Mouse (Mus musculus) heart, postnatal 0 days (tissue): ENCODE measurements around the gene Fkbp3. TPM values are rescaled to one million over a fixed set of nuclear protein-coding genes. Genes with fewer than 3 reads are reported as not detected.

Source experiments
- ATAC-seq: fragments of 200-750 bp; cut with Nextera tagmentation; 2 replicates; pipeline ENCODE4 v1.8.0; 2017; ENCODE audit warnings: low read depth, moderate number of reproducible peaks, moderate library complexity; ENCODE audit not compliant: insufficient read depth
- DNase-seq: peaks from one replicate; pipeline ENCODE4 v3.0.0-alpha.2; 2016; ENCODE audit warnings: low spot score
- H3K27ac ChIP-seq: fragments of 300-500 bp; sonication (generic); 2 replicates; pipeline ENCODE4 v1.5.1; 2014; ENCODE audit warnings: low read depth, mild to moderate bottlenecking
- H3K27me3 ChIP-seq: fragments of 300-500 bp; sonication (generic); 2 replicates; pipeline ENCODE4 v1.6.1; 2014; ENCODE audit warnings: low read length, mixed read lengths; ENCODE audit not compliant: control insufficient read depth, insufficient read depth
- H3K36me3 ChIP-seq: fragments of 300-500 bp; sonication (generic); replicated peaks from 2 replicates; pipeline ENCODE4 v1.6.1; 2014; ENCODE audit warnings: low read length, mixed read lengths; ENCODE audit not compliant: control insufficient read depth, insufficient read depth
- H3K4me1 ChIP-seq: fragments of 300-500 bp; sonication (generic); 2 replicates; pipeline ENCODE4 v1.6.1; 2014; ENCODE audit warnings: antibody characterized with exemption; ENCODE audit not compliant: control insufficient read depth, insufficient read depth
- H3K4me2 ChIP-seq: fragments of 300-500 bp; sonication (generic); 2 replicates; pipeline ENCODE4 v1.6.1; 2014; ENCODE audit warnings: low read depth, mild to moderate bottlenecking, low read length, moderate library complexity
- H3K4me3 ChIP-seq: fragments of 300-500 bp; sonication (generic); 2 replicates; pipeline ENCODE4 v1.5.1; 2014; ENCODE audit warnings: low read depth, low read length
- H3K9ac ChIP-seq: fragments of 300-500 bp; sonication (generic); replicated peaks from 2 replicates; pipeline ENCODE4 v1.6.1; 2014; ENCODE audit warnings: low read depth, low read length, mixed read lengths
- H3K9me3 ChIP-seq: fragments of 300-500 bp; sonication (generic); replicated peaks from 2 replicates; pipeline ENCODE4 v1.6.1; 2016; ENCODE audit warnings: low read length; ENCODE audit not compliant: control insufficient read depth
- CTCF ChIP-seq: IDR thresholded peaks from 2 replicates; pipeline ENCODE4 v1.5.1; 2016; ENCODE audit warnings: antibody characterized with exemption, control low read depth, low read depth
- EP300 ChIP-seq: IDR thresholded peaks from 2 replicates; pipeline ENCODE4 v1.6.1; 2016; ENCODE audit warnings: antibody characterized with exemption, low read depth
- WGBS: fragments of 180-500 bp; shearing (Covaris S2); extraction: QIAGEN DNeasy Blood & Tissue Kit; methylation state at CpG from one replicate; pipeline ENCODE4 v1.1.7; 2014; 5-methylcytosine and 5-hydroxymethylcytosine counted together
- polyA plus RNA-seq: library from polyadenylated mRNA; unstranded; fragments of >200 nt; fragmentation: Nextera tagmentation; extraction: Ambion mirVana; gene quantifications from 2 replicates; pipeline ENCODE4 v1.2.1, GENCODE M21; 2015
- total RNA-seq: library from RNA; depleted of rRNA; stranded (reverse); fragments of >200 nt; gene quantifications from 2 replicates; pipeline ENCODE4 v1.2.3, GENCODE M21; 2014; ENCODE audit warnings: low replicate concordance

Fkbp3 gene
- total and polyA plus RNA-seq, 2 experiments from 2014 or later: 200 to 604 TPM

GRCm38 (mm10) chr12:65058203-65058602, 15.6 kb downstream of the Fkbp3 start:
- Histone ChIP-seq H3K9me3 (no peaks in the 10 kb centered on the region), H3K9ac (no peak overlapping the region), H3K4me1 (no peaks in the 10 kb centered on the region), H3K27ac (no peak overlapping the region), H3K27me3 (no peaks in the 10 kb centered on the region), H3K4me2 (no peak overlapping the region), H3K36me3 (peaks cover 66% of the 10 kb centered on the region), H3K4me3 (no peak overlapping the region)
- whole genome bisulfite sequencing: 72% methylated on average over 2 of the region's 2 CpGs
- no peak for TF ChIP-seq EP300
- no peak for TF ChIP-seq CTCF
- DNase-seq (no peak), ATAC-seq (no peak)

DNA sequence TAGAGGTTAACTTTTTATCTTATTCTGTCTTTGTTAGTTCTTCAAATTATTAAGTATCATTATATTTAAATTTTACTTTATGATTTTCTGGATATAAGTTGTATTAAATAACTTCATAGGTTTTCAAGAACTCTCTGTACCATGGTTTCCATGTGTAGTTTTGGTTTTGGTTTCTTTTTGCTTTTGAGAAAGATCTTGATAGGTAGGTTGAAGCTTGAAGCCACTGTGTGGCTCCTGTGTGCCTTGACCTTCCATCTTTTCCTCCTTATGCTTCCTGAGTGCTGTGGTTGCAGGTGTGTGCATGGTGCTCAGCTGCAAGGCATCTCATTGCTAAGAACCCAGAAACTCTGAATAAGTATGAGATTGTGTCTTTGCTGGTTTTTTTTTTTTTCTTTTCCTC, 25.0 kb downstream of the Fkbp3 start:
- no peak for TF ChIP-seq EP300
- no peak for TF ChIP-seq CTCF
- no peak for ATAC-seq
- no peak for DNase-seq
- Histone ChIP-seq H3K9me3 (no peaks in the 10 kb centered on the region), H3K9ac (no peak overlapping the region), H3K4me1 (no peaks in the 10 kb centered on the region), H3K36me3 (peaks cover 44% of the 10 kb centered on the region), H3K27ac (no peak overlapping the region), H3K4me2 (no peak overlapping the region), H3K27me3 (no peaks in the 10 kb centered on the region), H3K4me3 (no peak overlapping the region)

DNA sequence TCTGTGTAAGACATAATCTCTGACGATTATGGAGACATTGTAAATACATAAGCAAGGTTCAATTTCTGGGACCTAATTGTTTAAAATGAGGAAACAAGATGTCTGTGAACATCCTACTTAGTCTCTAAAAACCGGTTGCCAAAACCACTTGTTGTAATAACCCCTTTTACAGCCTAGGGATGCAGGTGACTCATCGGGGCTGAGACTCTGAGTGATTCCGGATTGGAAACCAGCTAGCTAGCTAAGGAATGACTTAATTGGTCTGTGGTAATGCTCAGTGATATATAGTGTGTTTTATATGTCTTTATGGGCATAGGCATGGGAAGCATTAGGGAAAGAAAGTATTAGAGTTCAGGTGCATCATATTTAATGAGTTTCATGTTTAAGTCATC, 36.3 kb downstream of the Fkbp3 start:
- no peak overlapping the region for H3K27ac ChIP-seq
- DNase-seq (peak; percentile 44), ATAC-seq (no peak)
- 0 out of 2 replicates have a peak, but pooled peaks cover 2% of the 10 kb centered on the region for H3K9me3 ChIP-seq
- peak overlapping the region; percentile 61 for H3K4me2 ChIP-seq
- TF ChIP-seq CTCF (no peak), EP300 (no peak)
- peaks cover 5% of the 10 kb centered on the region for H3K36me3 ChIP-seq
- H3K27me3 ChIP-seq: no peaks in the 10 kb centered on the region
- peak overlapping the region; percentile 73; the same call in 1 of the 2 replicates for H3K9ac ChIP-seq
- peaks cover 22% of the 10 kb centered on the region for H3K4me1 ChIP-seq
- WGBS: 11% methylated on average over 4 of the region's 4 CpGs
- H3K4me3 ChIP-seq: peak overlapping the region; percentile 75

GRCm38 (mm10) chr12:65036892-65037545, 36.8 kb downstream of the Fkbp3 start:
- H3K4me1 ChIP-seq: peaks cover 22% of the 10 kb centered on the region
- TF ChIP-seq EP300 (no peak), CTCF (no peak)
- H3K27ac ChIP-seq: no peak overlapping the region
- peak; percentile 36 for DNase-seq
- H3K36me3 ChIP-seq: no peaks in the 10 kb centered on the region; the same call in 1 of the 2 replicates
- no peaks in the 10 kb centered on the region for H3K27me3 ChIP-seq
- ATAC-seq: no peak
- 0 out of 2 replicates have a peak, but pooled peaks cover 2% of the 10 kb centered on the region for H3K9me3 ChIP-seq
- H3K4me2 ChIP-seq: peak overlapping the region; percentile 61
- H3K4me3 ChIP-seq: peak overlapping the region; percentile 75
- WGBS: 9% methylated on average over 18 of the region's 18 CpGs
- peak overlapping the region; percentile 73 for H3K9ac ChIP-seq

GRCm38 (mm10) chr12:65036190-65036870, 37.5 kb downstream of the Fkbp3 start, which contains the start of gene Prpf39:
Gene Prpf39 (plus strand): TSS chr12:65036333.
- Histone ChIP-seq H3K27ac (peak within 1 kb of the TSS; percentile 81), H3K9me3 (0 out of 2 replicates have a peak, but pooled peaks cover 2% of the 10 kb centered on the region), H3K4me3 (peak within 1 kb of the TSS; percentile 75), H3K4me2 (peak within 1 kb of the TSS; percentile 61), H3K27me3 (no peaks in the 10 kb centered on the region), H3K9ac (peak within 1 kb of the TSS; percentile 73), H3K4me1 (peaks cover 22% of the 10 kb centered on the region), H3K36me3 (no peaks in the 10 kb centered on the region; the same call in 1 of the 2 replicates)
- peak; percentile 91 for DNase-seq
- ATAC-seq: peak; percentile 96
- no peak for TF ChIP-seq CTCF
- no peak for TF ChIP-seq EP300
- WGBS: under 1% methylated on average over 60 of the region's 65 CpGs
